11 mouse cellular contexts compared by ENCODE assay signal in the genomic region with DNA sequence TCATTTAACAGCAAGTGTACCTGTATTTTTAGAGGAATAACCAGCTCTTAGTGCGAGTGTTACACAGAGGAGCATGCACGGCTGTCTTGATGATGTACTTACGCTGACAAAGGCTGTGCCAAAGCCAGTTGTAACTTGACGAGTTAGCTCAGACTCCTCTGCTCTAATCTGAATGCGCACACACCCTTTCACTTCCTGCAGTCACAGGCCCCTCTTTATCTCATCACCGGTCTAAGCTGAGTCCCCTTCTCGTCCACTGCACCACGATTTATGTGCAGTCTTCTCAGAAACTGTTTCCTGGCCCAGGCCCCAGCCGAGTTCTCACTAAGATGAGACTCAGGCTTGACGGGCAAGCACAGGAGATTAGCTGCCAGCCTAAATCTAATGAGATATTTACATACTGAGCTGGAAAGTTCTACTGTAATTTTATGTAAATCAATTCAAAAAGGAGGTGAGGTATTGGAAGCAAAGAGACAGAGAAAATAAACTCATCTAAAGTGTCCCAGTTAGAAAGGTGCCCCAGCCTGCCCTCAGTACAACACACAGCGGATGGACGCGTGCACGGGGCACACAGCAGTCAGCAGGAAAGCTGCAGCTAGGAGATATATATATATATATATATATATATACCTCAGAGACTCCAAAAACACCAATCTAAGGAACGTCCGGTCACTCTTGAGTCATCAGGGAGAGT.
DNase-seq lines count a peak whose midpoint lies in the region; ATAC-seq lines count a peak whose summit lies in the region.
"Had no signal": no experiment of that assay in that cellular context is flagged by ENCODE, and none has a peak within 500 bp of the region (broad histone marks: within the 10 kb centered on the region; RNA-seq: fewer than 3 reads in every experiment).

No protein-coding gene starts in this region.

- H3K4me1 ChIP-seq in neural tube, embryonic 11.5 days (ENCODE audit: control insufficient read depth, insufficient read depth, low read length) = peaks cover 9% of the 10 kb centered on the region; the same call in 1 of the 2 replicates
- H3K4me1 ChIP-seq in neural tube, embryonic 15.5 days = peaks cover 11% of the 10 kb centered on the region
- no peaks in the 10 kb centered on the region for H3K4me1 ChIP-seq in embryonic facial prominence, embryonic 14.5 days (ENCODE audit: control insufficient read depth, insufficient read depth, low read length)
- peaks cover 19% of the 10 kb centered on the region for H3K4me1 ChIP-seq in liver, embryonic 11.5 days (replicated peaks; ENCODE audit: control insufficient read depth, insufficient read depth, low read length)
- peaks cover 28% of the 10 kb centered on the region for H3K4me1 ChIP-seq in midbrain, embryonic 15.5 days

- no peak for ATAC-seq in neural tube, embryonic 11.5 days (ENCODE audit: insufficient read depth, low FRiP score, low TSS enrichment)
- no peak for ATAC-seq in neural tube, embryonic 15.5 days (ENCODE audit: low FRiP score)
- no peak for ATAC-seq in embryonic facial prominence, embryonic 14.5 days (ENCODE audit: low read depth)
- ATAC-seq in liver, embryonic 11.5 days (replicated peaks; ENCODE audit: low FRiP score) = peak; percentile 87
- no peak for ATAC-seq in midbrain, embryonic 15.5 days (replicated peaks)
- ATAC-seq in inflammation-experienced regulatory T-cells, adult 6 months = no peak

- 0 out of 2 replicates have a peak overlapping the region, but pooled peaks have one; percentile 17 for H3K27ac ChIP-seq in neural tube, embryonic 11.5 days (ENCODE audit: low read depth, low read length)
- H3K27ac ChIP-seq in neural tube, embryonic 15.5 days (replicated peaks) = no peak overlapping the region
- no peak overlapping the region for H3K27ac ChIP-seq in embryonic facial prominence, embryonic 14.5 days (replicated peaks; ENCODE audit: low read depth, low read length)
- peak overlapping the region; percentile 32; the same call in 1 of the 2 replicates for H3K27ac ChIP-seq in liver, embryonic 11.5 days (ENCODE audit: low read depth, low read length)
- peak overlapping the region; percentile 73 for H3K27ac ChIP-seq in midbrain, embryonic 15.5 days
- H3K27ac ChIP-seq: neural tube, embryonic 12.5 days had no signal

- WGBS in neural tube, embryonic 11.5 days = 71% methylated on average over 16 of the region's 16 CpGs
- 44% methylated on average over 16 of the region's 16 CpGs for WGBS in neural tube, embryonic 15.5 days
- WGBS in embryonic facial prominence, embryonic 14.5 days = 69% methylated on average over 16 of the region's 16 CpGs
- WGBS in liver, embryonic 11.5 days = 31% methylated on average over 16 of the region's 16 CpGs
- WGBS in midbrain, embryonic 15.5 days = 30% methylated on average over 16 of the region's 16 CpGs

- no peaks in the 10 kb centered on the region for H3K9me3 ChIP-seq in neural tube, embryonic 11.5 days (ENCODE audit: control insufficient read depth, low read length)
- no peaks in the 10 kb centered on the region for H3K9me3 ChIP-seq in neural tube, embryonic 15.5 days (replicated peaks)
- no peaks in the 10 kb centered on the region for H3K9me3 ChIP-seq in embryonic facial prominence, embryonic 14.5 days (ENCODE audit: control insufficient read depth, low read length)
- H3K9me3 ChIP-seq in liver, embryonic 11.5 days (ENCODE audit: control insufficient read depth, low read length) = no peaks in the 10 kb centered on the region
- H3K9me3 ChIP-seq in midbrain, embryonic 15.5 days = no peaks in the 10 kb centered on the region
- H3K9me3 ChIP-seq: neural tube, embryonic 12.5 days had no signal

- H3K36me3 ChIP-seq in neural tube, embryonic 11.5 days (ENCODE audit: control insufficient read depth, insufficient read depth, low read length) = no peaks in the 10 kb centered on the region
- peaks cover 16% of the 10 kb centered on the region for H3K36me3 ChIP-seq in neural tube, embryonic 15.5 days
- peaks cover 25% of the 10 kb centered on the region; the same call in 1 of the 2 replicates for H3K36me3 ChIP-seq in embryonic facial prominence, embryonic 14.5 days (ENCODE audit: control insufficient read depth, insufficient read depth, low read length)
- no peaks in the 10 kb centered on the region for H3K36me3 ChIP-seq in liver, embryonic 11.5 days (ENCODE audit: control insufficient read depth, insufficient read depth, low read length)
- no peaks in the 10 kb centered on the region for H3K36me3 ChIP-seq in midbrain, embryonic 15.5 days (replicated peaks)

- no peak overlapping the region for H3K4me3 ChIP-seq in neural tube, embryonic 11.5 days (ENCODE audit: low read depth, low read length)
- no peak overlapping the region for H3K4me3 ChIP-seq in neural tube, embryonic 15.5 days (replicated peaks)
- H3K4me3 ChIP-seq in embryonic facial prominence, embryonic 14.5 days (ENCODE audit: low read depth, low read length) = no peak overlapping the region
- H3K4me3 ChIP-seq in liver, embryonic 11.5 days (ENCODE audit: low read depth, low read length) = no peak overlapping the region
- H3K4me3 ChIP-seq in midbrain, embryonic 15.5 days = no peak overlapping the region
- H3K4me3 ChIP-seq: layer of hippocampus, adult 2 months; neural tube, embryonic 12.5 days had no signal

- H3K27me3 ChIP-seq in neural tube, embryonic 11.5 days (ENCODE audit: control insufficient read depth, insufficient read depth, low read length) = no peaks in the 10 kb centered on the region
- H3K27me3 ChIP-seq in neural tube, embryonic 15.5 days (replicated peaks) = no peaks in the 10 kb centered on the region
- H3K27me3 ChIP-seq in embryonic facial prominence, embryonic 14.5 days (replicated peaks; ENCODE audit: control insufficient read depth, insufficient read depth, low read length) = no peaks in the 10 kb centered on the region
- H3K27me3 ChIP-seq in liver, embryonic 11.5 days (replicated peaks; ENCODE audit: control insufficient read depth, insufficient read depth, low read length) = no peaks in the 10 kb centered on the region
- H3K27me3 ChIP-seq in midbrain, embryonic 15.5 days (replicated peaks) = no peaks in the 10 kb centered on the region
- H3K27me3 ChIP-seq: neural tube, embryonic 12.5 days had no signal

- no peak overlapping the region for H3K9ac ChIP-seq in neural tube, embryonic 11.5 days (ENCODE audit: low read length)
- H3K9ac ChIP-seq in neural tube, embryonic 15.5 days (replicated peaks) = no peak overlapping the region
- no peak overlapping the region for H3K9ac ChIP-seq in embryonic facial prominence, embryonic 14.5 days (ENCODE audit: low read depth, low read length)
- no peak overlapping the region for H3K9ac ChIP-seq in liver, embryonic 11.5 days (ENCODE audit: low read depth, low read length)
- H3K9ac ChIP-seq in midbrain, embryonic 15.5 days = no peak overlapping the region
- H3K9ac ChIP-seq: neural tube, embryonic 12.5 days had no signal

- no peak for DNase-seq in neural tube, embryonic 11.5 days (ENCODE audit: low spot score)
- peak; percentile 39 for DNase-seq in embryonic facial prominence, embryonic 14.5 days (ENCODE audit: low spot score)
- peak; percentile 37 for DNase-seq in liver, embryonic 11.5 days (ENCODE audit: low spot score)
- no peak for DNase-seq in thymus, adult 18-20 months
- DNase-seq: lung, postnatal 14 days; right cerebral cortex, postnatal 25 days had no signal

- H3K4me2 ChIP-seq in neural tube, embryonic 11.5 days (ENCODE audit: low read depth) = no peak overlapping the region
- no peak overlapping the region for H3K4me2 ChIP-seq in neural tube, embryonic 15.5 days
- no peak overlapping the region for H3K4me2 ChIP-seq in embryonic facial prominence, embryonic 14.5 days (ENCODE audit: low read depth, low read length)
- peak overlapping the region; percentile 15; the same call in 1 of the 2 replicates for H3K4me2 ChIP-seq in liver, embryonic 11.5 days
- no peak overlapping the region for H3K4me2 ChIP-seq in midbrain, embryonic 15.5 days
- H3K4me2 ChIP-seq: neural tube, embryonic 12.5 days had no signal

Comparison
In these comparisons a context has a peak if more than half of its experiments do, and no peak if none do; other contexts are left out.
1. H3K27ac ChIP-seq: peak in neural tube, embryonic 11.5 days (single experiment), liver, embryonic 11.5 days (single experiment) and midbrain, embryonic 15.5 days (single experiment); none in neural tube, embryonic 15.5 days (single experiment) and embryonic facial prominence, embryonic 14.5 days (single experiment).
2. DNase-seq: peak in embryonic facial prominence, embryonic 14.5 days (single experiment) and liver, embryonic 11.5 days (single experiment); none in neural tube, embryonic 11.5 days (single experiment) and thymus, adult 18-20 months (0 of 2).